In the genomic region with DNA sequence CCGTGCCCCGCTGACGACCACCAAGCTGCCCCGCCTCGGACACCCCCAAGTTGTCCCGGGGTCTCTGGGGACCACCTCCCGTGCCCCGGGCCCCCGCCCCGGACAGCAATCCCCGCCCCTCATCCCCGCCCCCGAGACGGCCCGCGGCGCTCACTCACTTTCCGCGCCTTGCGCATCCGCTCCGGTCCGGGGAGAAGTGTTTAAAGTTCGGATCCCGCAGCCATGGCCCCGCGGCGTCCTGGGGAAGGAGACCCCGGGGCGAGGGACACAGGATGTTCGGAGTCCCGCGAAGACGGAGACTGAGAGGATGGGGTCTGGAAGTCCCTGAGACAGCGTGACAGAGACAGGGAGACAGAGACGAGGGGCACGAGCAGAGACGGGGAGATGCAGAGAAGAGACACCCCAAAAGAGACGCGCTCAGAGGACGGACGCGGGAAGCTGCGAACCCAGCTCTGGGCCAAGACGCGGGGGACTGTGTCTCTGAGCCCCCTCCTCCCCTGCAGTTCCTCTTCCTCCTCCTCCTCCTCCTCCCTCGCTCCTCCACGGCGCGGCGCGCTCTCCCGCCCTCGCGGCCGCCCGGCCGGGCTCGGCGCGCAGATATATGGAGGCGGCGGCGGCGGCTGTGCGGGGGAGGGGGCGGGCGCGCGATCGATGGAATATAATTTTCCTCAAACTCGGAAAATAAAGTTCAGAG, we compare ENCODE assay signal across 9 mouse cellular contexts. TPM values are rescaled to one million over a fixed set of nuclear protein-coding genes. Genes with fewer than 3 reads are reported as not detected.
DNase-seq lines count a peak whose midpoint lies in the region; ATAC-seq and TF ChIP-seq lines count a peak whose summit lies in the region.
"Had no signal": no experiment of that assay in that cellular context is flagged by ENCODE, and none has a peak within 500 bp of the region (broad histone marks: within the 10 kb centered on the region; RNA-seq: fewer than 3 reads in every experiment).

A gene (minus strand): TSS at position 238 of the 694 bp plus-strand sequence.

- H3K27ac ChIP-seq in heart, postnatal 0 days (ENCODE audit: low read depth), result no peak within 1 kb of the TSS
- 0 out of 2 replicates have a peak within 1 kb of the TSS, but pooled peaks have one; percentile 30 for H3K27ac ChIP-seq in hindbrain, embryonic 13.5 days
- H3K27ac ChIP-seq in midbrain, embryonic 13.5 days, result no peak within 1 kb of the TSS

- ATAC-seq in heart, postnatal 0 days (ENCODE audit: insufficient read depth, low read depth), result no peak
- ATAC-seq in hindbrain, embryonic 13.5 days (ENCODE audit: low FRiP score), result no peak
- no peak for ATAC-seq in midbrain, embryonic 13.5 days

- intact Hi-C loops in left cerebral cortex, postnatal 14 days (cut with DNase I), result no loop called here

- H3K9ac ChIP-seq in heart, postnatal 0 days (replicated peaks; ENCODE audit: low read depth, low read length), result 0 out of 2 replicates have a peak within 1 kb of the TSS, but pooled peaks have one; percentile 26
- peak within 1 kb of the TSS; percentile 55 for H3K9ac ChIP-seq in hindbrain, embryonic 13.5 days
- peak within 1 kb of the TSS; percentile 51 for H3K9ac ChIP-seq in midbrain, embryonic 13.5 days (replicated peaks)

- H3K36me3 ChIP-seq in heart, postnatal 0 days (replicated peaks; ENCODE audit: control insufficient read depth, insufficient read depth, low read length), result no peaks in the 10 kb centered on the region
- H3K36me3 ChIP-seq in hindbrain, embryonic 13.5 days, result no peaks in the 10 kb centered on the region
- H3K36me3 ChIP-seq in midbrain, embryonic 13.5 days, result no peaks in the 10 kb centered on the region

- TF ChIP-seq CTCF in heart, postnatal 0 days (IDR thresholded peaks at IDR 0.05; ENCODE audit: low read depth), result no peak

- H3K4me1 ChIP-seq in heart, postnatal 0 days (ENCODE audit: control insufficient read depth, insufficient read depth), result no peaks in the 10 kb centered on the region
- peaks cover 33% of the 10 kb centered on the region for H3K4me1 ChIP-seq in hindbrain, embryonic 13.5 days (replicated peaks)
- peaks cover 30% of the 10 kb centered on the region for H3K4me1 ChIP-seq in midbrain, embryonic 13.5 days (replicated peaks)

- H3K4me2 ChIP-seq in heart, postnatal 0 days (ENCODE audit: low read depth, low read length), result peak within 1 kb of the TSS; percentile 60
- H3K4me2 ChIP-seq in hindbrain, embryonic 13.5 days, result peak within 1 kb of the TSS; percentile 61
- peak within 1 kb of the TSS; percentile 59 for H3K4me2 ChIP-seq in midbrain, embryonic 13.5 days (replicated peaks)

- no peak for DNase-seq in heart, postnatal 0 days (ENCODE audit: low spot score)
- DNase-seq in heart, adult 8-10 months (ENCODE audit: low spot score), result no peak
- peak; percentile 31 for DNase-seq in T-cell, adult 2 months (ENCODE audit: low spot score)
- no peak for DNase-seq in spleen, postnatal 10 days (ENCODE audit: low spot score in 2 of 2)
- DNase-seq in urinary bladder, adult 2 months (ENCODE audit: low spot score), result no peak
- no peak for DNase-seq in left cerebral cortex, postnatal 14 days (ENCODE audit: low spot score in 2 of 2)

- 1% methylated on average over 61 of the region's 72 CpGs for WGBS in heart, postnatal 0 days
- under 1% methylated on average over 57 of the region's 72 CpGs for WGBS in hindbrain, embryonic 13.5 days
- WGBS in midbrain, embryonic 13.5 days, result 2% methylated on average over 72 of the region's 72 CpGs

- no peak for TF ChIP-seq EP300 in heart, postnatal 0 days (IDR thresholded peaks at IDR 0.05; ENCODE audit: low read depth)

- no peaks in the 10 kb centered on the region for H3K9me3 ChIP-seq in heart, postnatal 0 days (replicated peaks; ENCODE audit: control insufficient read depth, low read length)
- no peaks in the 10 kb centered on the region for H3K9me3 ChIP-seq in hindbrain, embryonic 13.5 days
- H3K9me3 ChIP-seq in midbrain, embryonic 13.5 days, result no peaks in the 10 kb centered on the region

- peak within 1 kb of the TSS; percentile 42 for H3K4me3 ChIP-seq in heart, postnatal 0 days (ENCODE audit: low read depth, low read length)
- peak within 1 kb of the TSS; percentile 39 for H3K4me3 ChIP-seq in hindbrain, embryonic 13.5 days
- peak within 1 kb of the TSS; percentile 39 for H3K4me3 ChIP-seq in midbrain, embryonic 13.5 days (replicated peaks)

- peaks cover 99% of the 10 kb centered on the region for H3K27me3 ChIP-seq in heart, postnatal 0 days (ENCODE audit: control insufficient read depth, insufficient read depth, low read length)
- H3K27me3 ChIP-seq in hindbrain, embryonic 13.5 days, result peaks cover 99% of the 10 kb centered on the region
- H3K27me3 ChIP-seq in midbrain, embryonic 13.5 days, result peaks cover 99% of the 10 kb centered on the region

RNA-seq across cellular contexts. Expression of the gene that starts here (rescaled TPM):
- total RNA-seq in heart, postnatal 0 days (2014; rRNA removed; ENCODE audit: low replicate concordance), result not detected in 2 replicates
- not detected in 2 replicates for polyA plus RNA-seq in heart, postnatal 0 days (2015; fragmentation: Nextera tagmentation; extraction: Ambion mirVana)
- not detected for total RNA-seq in heart, adult 8-10 months (2022)
- 5.1 and 5.8 TPM in 2 replicates for polyA plus RNA-seq in hindbrain, embryonic 13.5 days (2015; fragmentation: Nextera tagmentation; extraction: Ambion mirVana)
- 5.7 and 6.4 TPM in 2 replicates for polyA plus RNA-seq in midbrain, embryonic 13.5 days (2015; fragmentation: Nextera tagmentation; extraction: Ambion mirVana)
- polyA plus RNA-seq in urinary bladder, adult 2 months (2012; rRNA removed), result not detected in 2 replicates
- total RNA-seq in left cerebral cortex, postnatal 14 days (2021), result not detected
- total RNA-seq: left cerebral cortex, postnatal 25 days had no signal
